Mouse (Mus musculus) cortical plate, adult 2 months (tissue): ENCODE measurements around the gene Scn3b.

ENCODE experiments used
- CTCF ChIP-seq: fragments of 200-500 bp; IDR thresholded peaks from 2 replicates; pipeline ENCODE4 v1.5.1; 2011; ENCODE audit warnings: mild to moderate bottlenecking, control low read depth, low read length; ENCODE audit not compliant: insufficient read depth; ENCODE audit errors: extremely low read depth
- POLR2A ChIP-seq: fragments of 200-500 bp; IDR thresholded peaks from 2 replicates; pipeline ENCODE4 v1.6.1; 2011; ENCODE audit warnings: mild to moderate bottlenecking, low read length, control low read depth; ENCODE audit not compliant: insufficient read depth; ENCODE audit errors: extremely low read depth

DNA sequence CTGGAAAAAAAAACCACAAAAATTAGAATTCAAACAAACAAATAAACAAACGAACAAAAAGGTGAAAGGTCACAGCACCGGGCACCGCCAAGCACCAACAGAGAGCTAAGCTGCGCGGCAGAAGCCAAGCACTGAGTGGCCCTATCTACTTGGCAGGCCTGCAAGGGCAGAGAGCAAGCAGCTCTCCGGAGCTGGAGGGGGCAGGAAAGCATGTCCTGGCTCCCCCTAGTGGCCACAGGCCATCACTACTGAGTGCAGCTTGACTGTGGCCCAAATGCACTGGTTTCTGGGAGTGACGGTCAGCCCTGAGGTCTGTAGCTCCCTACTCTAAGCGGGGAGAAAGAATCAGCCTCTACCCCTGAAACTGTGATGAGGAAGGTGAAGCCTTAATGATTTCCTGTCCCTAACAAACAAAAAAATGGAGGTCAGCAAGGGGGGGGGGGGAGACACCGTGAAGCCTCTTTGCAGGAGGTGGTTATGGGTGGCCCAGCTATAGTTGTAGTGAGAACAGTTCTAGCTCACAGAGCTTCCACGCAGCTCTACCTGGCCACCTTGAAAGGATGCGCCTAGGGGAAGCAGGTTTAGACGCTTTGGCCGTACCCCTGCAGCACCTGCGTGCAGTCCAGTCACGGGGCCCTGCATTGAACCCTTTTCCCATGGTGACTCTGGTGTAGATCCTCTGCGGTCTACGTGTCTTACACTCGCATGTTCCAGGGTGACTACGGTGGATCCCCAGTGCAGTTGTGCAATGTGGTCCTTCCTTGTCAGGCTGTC is 61.8 kb downstream of the Scn3b start:
- peak; percentile 88 for TF ChIP-seq CTCF
- TF ChIP-seq POLR2A = no peak
